Mouse (Mus musculus) spleen, adult 12 weeks (tissue): ENCODE measurements around the gene Psme4.

Experiments
- DNase-seq: peaks from one replicate; pipeline ENCODE4 v3.0.0; 2022; ENCODE audit warnings: low spot score

Psme4 gene

GRCm38 (mm10) chr11:30786230-30786983 is 14.9 kb downstream of the Psme4 start:
- DNase-seq = no peak

- no peak for DNase-seq
Measured at GRCm38 (mm10) chr11:30792680-30793079, 21.2 kb downstream of the Psme4 start.

GRCm38 (mm10) chr11:30793753-30794152 is 22.2 kb downstream of the Psme4 start:
- no peak for DNase-seq

- DNase-seq = no peak
Measured at GRCm38 (mm10) chr11:30797236-30797635, 25.7 kb downstream of the Psme4 start.

GRCm38 (mm10) chr11:30799496-30799895 is 28.0 kb downstream of the Psme4 start:
- DNase-seq = peak; percentile 32

GRCm38 (mm10) chr11:30800091-30800490 is 28.6 kb downstream of the Psme4 start:
- no peak for DNase-seq

- DNase-seq = no peak
Measured at GRCm38 (mm10) chr11:30802421-30802820, 30.9 kb downstream of the Psme4 start.

GRCm38 (mm10) chr11:30821116-30821515 is 49.6 kb downstream of the Psme4 start:
- DNase-seq = no peak

- no peak for DNase-seq
Measured at GRCm38 (mm10) chr11:30838793-30839192, 67.3 kb downstream of the Psme4 start.

GRCm38 (mm10) chr11:30844355-30844754 is 72.8 kb downstream of the Psme4 start:
- DNase-seq = no peak

- DNase-seq = no peak
Measured at GRCm38 (mm10) chr11:30872425-30872824, 100.9 kb downstream of the Psme4 start.

- DNase-seq = no peak
Measured at GRCm38 (mm10) chr11:30885171-30885871, 113.8 kb downstream of the Psme4 start, which contains the start of the genes Gpr75 and Asb3. Gene Gpr75 (plus strand): TSS chr11:30885358. Gene Asb3 (plus strand): TSS chr11:30885416.

- DNase-seq = no peak
Measured at GRCm38 (mm10) chr11:30888153-30888552, 116.6 kb downstream of the Psme4 start.

GRCm38 (mm10) chr11:30896201-30896600 is 124.7 kb downstream of the Psme4 start:
- no peak for DNase-seq

GRCm38 (mm10) chr11:30899312-30899711 is 127.8 kb downstream of the Psme4 start:
- no peak for DNase-seq

- no peak for DNase-seq
Measured at GRCm38 (mm10) chr11:30912311-30912710, 140.8 kb downstream of the Psme4 start.

GRCm38 (mm10) chr11:30920641-30921040 is 149.1 kb downstream of the Psme4 start:
- DNase-seq = no peak

GRCm38 (mm10) chr11:30923283-30923682 is 151.8 kb downstream of the Psme4 start:
- no peak for DNase-seq

- no peak for DNase-seq
Measured at GRCm38 (mm10) chr11:30928079-30928478, 156.6 kb downstream of the Psme4 start.

- no peak for DNase-seq
Measured at GRCm38 (mm10) chr11:30928498-30928897, 157.0 kb downstream of the Psme4 start.
